Mouse (Mus musculus) brain, embryonic 14.5 days (tissue): ENCODE measurements around the gene Rad9b.

ENCODE experiments used
- CTCF ChIP-seq: fragments of 200-500 bp; IDR thresholded peaks from 2 replicates; pipeline ENCODE4 v1.5.1; 2012; ENCODE audit warnings: inconsistent platforms, mild to moderate bottlenecking, moderate library complexity, borderline replicate concordance; ENCODE audit not compliant: insufficient read depth, insufficient read length; ENCODE audit errors: extremely low read depth
- POLR2A ChIP-seq: fragments of 200-500 bp; IDR thresholded peaks from 2 replicates; pipeline ENCODE4 v1.6.1; 2012; ENCODE audit warnings: mild to moderate bottlenecking, inconsistent platforms, borderline replicate concordance; ENCODE audit not compliant: poor library complexity, insufficient read depth, insufficient read length, severe bottlenecking; ENCODE audit errors: extremely low read depth

DNA sequence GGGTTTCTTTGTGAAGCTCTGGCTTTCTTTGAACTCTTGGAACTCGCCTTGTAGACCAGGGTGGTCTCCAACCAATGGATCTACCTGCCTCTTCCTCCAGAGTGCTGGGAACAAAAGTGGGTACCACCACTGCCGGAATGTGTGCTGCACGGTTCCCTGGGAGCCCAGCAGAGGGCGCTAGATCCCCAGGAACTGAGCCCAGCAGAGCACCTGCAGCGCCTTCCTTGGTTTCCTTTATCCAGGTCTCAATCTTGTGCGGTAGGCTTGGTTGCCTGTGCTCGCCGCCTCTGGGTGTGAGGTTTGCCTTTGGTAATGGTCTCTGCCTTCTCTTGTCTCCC, 47.2 kb upstream of the Rad9b start:
- peak; percentile 96 for TF ChIP-seq CTCF
- TF ChIP-seq POLR2A: no peak
